Mouse (Mus musculus): ENCODE results near the gene Fn3k.

GRCm38 (mm10) chr11:121481129-121481528 is 46.4 kb downstream of the Fn3k start:
- TF ChIP-seq CTCF (IDR thresholded peaks at IDR 0.05; ENCODE audit: low read depth, low read length) (no peak), GATA1 (IDR thresholded peaks at IDR 0.05; ENCODE audit: borderline replicate concordance, low read length) (no peak), TAL1 (conservative IDR thresholded peaks at IDR 0.05; ENCODE audit: low read depth, low read length) (no peak)

Measured in G1E (cell line).